18 mouse cellular contexts compared by ENCODE assay signal in the genomic region with DNA sequence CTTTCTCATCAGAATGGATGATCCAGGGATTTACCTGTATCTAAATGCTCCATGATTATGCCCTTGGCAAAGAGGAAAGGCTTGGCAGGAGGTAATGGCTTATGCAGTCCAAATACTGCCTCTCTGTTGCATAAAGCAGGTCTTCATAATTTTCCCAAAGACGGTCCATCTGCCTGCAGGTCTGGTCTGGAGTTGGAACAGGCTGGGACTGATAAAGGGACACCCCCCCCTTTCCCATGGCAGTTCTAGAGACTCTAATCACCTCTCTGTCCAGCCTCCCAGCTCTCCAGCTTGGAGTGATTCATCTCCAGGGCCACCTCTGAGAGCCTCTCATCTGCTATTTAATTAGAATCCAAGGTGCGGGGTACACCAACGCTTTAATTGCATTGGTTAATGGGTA.
DNase-seq lines count a peak whose midpoint lies in the region; ATAC-seq and TF ChIP-seq lines count a peak whose summit lies in the region.
"Had no signal": no experiment of that assay in that cellular context is flagged by ENCODE, and none has a peak within 500 bp of the region (broad histone marks: within the 10 kb centered on the region; RNA-seq: fewer than 3 reads in every experiment).

No protein-coding gene starts in this region.

- no peak overlapping the region for H3K4me2 ChIP-seq in midbrain, postnatal 0 days (ENCODE audit: low read depth, low read length, poor library complexity, severe bottlenecking)
- H3K4me2 ChIP-seq: embryonic facial prominence, embryonic 13.5 days; liver, embryonic 13.5 days; lung, embryonic 14.5 days; neural tube, embryonic 12.5 days had no signal

- WGBS in midbrain, postnatal 0 days = 64% methylated on average over 3 of the region's 3 CpGs
- 87% methylated on average over 3 of the region's 3 CpGs for WGBS in midbrain, embryonic 10.5 days

- H3K27ac ChIP-seq in midbrain, postnatal 0 days (ENCODE audit: low read depth, low read length) = no peak overlapping the region
- H3K27ac ChIP-seq in midbrain, embryonic 10.5 days (replicated peaks) = no peak overlapping the region
- H3K27ac ChIP-seq: embryonic facial prominence, embryonic 13.5 days; liver, embryonic 13.5 days; neural tube, embryonic 12.5 days had no signal

- TF ChIP-seq CTCF in midbrain, postnatal 0 days (IDR thresholded peaks at IDR 0.05) = no peak

- no peak for ATAC-seq in midbrain, postnatal 0 days (ENCODE audit: low FRiP score)
- no peak for ATAC-seq in erythroblast, adult 5-6 weeks (replicated peaks; ENCODE audit: low FRiP score, poor library complexity, severe bottlenecking)
- ATAC-seq: forebrain, embryonic 16.5 days; inflammation-experienced regulatory T-cells, adult 6 months had no signal

- no peak overlapping the region for H3K4me3 ChIP-seq in midbrain, postnatal 0 days (ENCODE audit: low read depth, low read length)
- no peak overlapping the region for H3K4me3 ChIP-seq in midbrain, embryonic 10.5 days
- H3K4me3 ChIP-seq: embryonic facial prominence, embryonic 13.5 days; liver, embryonic 13.5 days; neural tube, embryonic 12.5 days had no signal

- intact Hi-C loops in heart, postnatal 25 days (cut with DNase I) = no loop called here

- DNase-seq in midbrain, postnatal 0 days (ENCODE audit: low spot score) = peak; percentile 42
- DNase-seq in midbrain, embryonic 10.5 days (ENCODE audit: low spot score) = no peak
- DNase-seq in cerebellum, adult 11-12 months = peak; percentile 86
- DNase-seq in cerebellum, postnatal 14 days = peak; percentile 77 to 87
- no peak for DNase-seq in heart, postnatal 25 days (ENCODE audit: low spot score)
- DNase-seq in liver = no peak
- DNase-seq: gastrocnemius, postnatal 36 days; kidney, adult 8-10 months; kidney, postnatal 25 days; liver, embryonic 13.5 days; lung, embryonic 14.5 days; lung, postnatal 36 days; thymus, adult 2 months had no signal

- H3K9ac ChIP-seq in midbrain, postnatal 0 days (replicated peaks; ENCODE audit: low read length, poor library complexity, severe bottlenecking) = no peak overlapping the region
- H3K9ac ChIP-seq: embryonic facial prominence, embryonic 13.5 days; liver, embryonic 13.5 days; lung, embryonic 14.5 days; neural tube, embryonic 12.5 days had no signal

- no peaks in the 10 kb centered on the region for H3K27me3 ChIP-seq in midbrain, postnatal 0 days (ENCODE audit: insufficient read depth, low read length)
- H3K27me3 ChIP-seq in midbrain, embryonic 10.5 days (ENCODE audit: low read depth, poor library complexity, severe bottlenecking) = peaks cover 45% of the 10 kb centered on the region
- H3K27me3 ChIP-seq: embryonic facial prominence, embryonic 13.5 days; neural tube, embryonic 12.5 days had no signal

- no peaks in the 10 kb centered on the region for H3K9me3 ChIP-seq in midbrain, postnatal 0 days (ENCODE audit: low read length)
- H3K9me3 ChIP-seq in midbrain, embryonic 10.5 days (replicated peaks) = no peaks in the 10 kb centered on the region
- H3K9me3 ChIP-seq: embryonic facial prominence, embryonic 13.5 days; liver, embryonic 13.5 days; neural tube, embryonic 12.5 days had no signal

- no peaks in the 10 kb centered on the region for H3K36me3 ChIP-seq in midbrain, postnatal 0 days (ENCODE audit: insufficient read depth, low read length)
- H3K36me3 ChIP-seq in midbrain, embryonic 10.5 days = no peaks in the 10 kb centered on the region
- H3K36me3 ChIP-seq: embryonic facial prominence, embryonic 13.5 days; liver, embryonic 13.5 days; neural tube, embryonic 12.5 days had no signal

- H3K4me1 ChIP-seq in midbrain, postnatal 0 days (ENCODE audit: insufficient read depth, low read length) = peaks cover 16% of the 10 kb centered on the region; the same call in 1 of the 2 replicates
- H3K4me1 ChIP-seq in midbrain, embryonic 10.5 days = peaks cover 42% of the 10 kb centered on the region

Comparison
In these comparisons a context has a peak if more than half of its experiments do, and no peak if none do; other contexts are left out.
1. DNase-seq: peak in midbrain, postnatal 0 days (single experiment), cerebellum, adult 11-12 months (single experiment) and cerebellum, postnatal 14 days (2 of 2); none in midbrain, embryonic 10.5 days (single experiment), heart, postnatal 25 days (single experiment) and liver (single experiment).